Mouse (Mus musculus) kidney, embryonic 16.5 days (tissue): Measurements from ENCODE around the gene Map2. TPM values are rescaled to one million over a fixed set of nuclear protein-coding genes. Genes with fewer than 3 reads are reported as not detected.

Experiments
- ATAC-seq: fragments of 200-750 bp; cut with Nextera tagmentation; 2 replicates; pipeline ENCODE4 v1.8.0; 2017; ENCODE audit warnings: moderate TSS enrichment; ENCODE audit not compliant: low FRiP score, low TSS enrichment
- H3K27ac ChIP-seq: fragments of 300-500 bp; sonication (generic); 2 replicates; pipeline ENCODE4 v1.5.1; 2014; ENCODE audit warnings: low read length
- H3K27me3 ChIP-seq: fragments of 300-500 bp; sonication (generic); 2 replicates; pipeline ENCODE4 v1.6.1; 2014; ENCODE audit warnings: low read length, control low read depth, mixed read lengths; ENCODE audit not compliant: insufficient read depth
- H3K36me3 ChIP-seq: fragments of 300-500 bp; sonication (generic); 2 replicates; pipeline ENCODE4 v1.6.1; 2014; ENCODE audit warnings: low read length, control low read depth, mixed read lengths; ENCODE audit not compliant: insufficient read depth
- H3K4me1 ChIP-seq: fragments of 300-500 bp; sonication (generic); 2 replicates; pipeline ENCODE4 v1.6.1; 2014; ENCODE audit warnings: low read length, control low read depth, mixed read lengths; ENCODE audit not compliant: insufficient read depth
- H3K4me2 ChIP-seq: fragments of 300-500 bp; sonication (generic); replicated peaks from 2 replicates; pipeline ENCODE4 v1.6.1; 2014; ENCODE audit warnings: low read depth, low read length
- H3K4me3 ChIP-seq: fragments of 300-500 bp; sonication (generic); 2 replicates; pipeline ENCODE4 v1.5.1; 2014; ENCODE audit warnings: mild to moderate bottlenecking, low read length
- H3K9ac ChIP-seq: fragments of 300-500 bp; sonication (generic); replicated peaks from 2 replicates; pipeline ENCODE4 v1.6.1; 2014; ENCODE audit warnings: low read length
- H3K9me3 ChIP-seq: fragments of 300-500 bp; sonication (generic); 2 replicates; pipeline ENCODE4 v1.6.1; 2016; ENCODE audit warnings: low read length, control low read depth
- WGBS: fragments of 180-500 bp; shearing (Covaris S2); extraction: QIAGEN DNeasy Blood & Tissue Kit; methylation state at CpG from one replicate; pipeline ENCODE4 v1.1.7; 2014; 5-methylcytosine and 5-hydroxymethylcytosine counted together
- polyA plus RNA-seq: library from polyadenylated mRNA; unstranded; fragments of >200 nt; fragmentation: Nextera tagmentation; extraction: Ambion mirVana; gene quantifications from 2 replicates; pipeline ENCODE4 v1.2.1, GENCODE M21; 2015

Map2 gene
- polyA plus RNA-seq, 1 experiment from 2014 or later: 6.9 TPM

- ATAC-seq: peak; percentile 46; the same call in 1 of the 2 replicates
- no peak overlapping the region for H3K9ac ChIP-seq
- no peaks in the 10 kb centered on the region for H3K36me3 ChIP-seq
- H3K4me1 ChIP-seq: no peaks in the 10 kb centered on the region
- H3K4me3 ChIP-seq: no peak overlapping the region
- WGBS: 67% methylated on average over 3 of the region's 3 CpGs
- no peak overlapping the region for H3K4me2 ChIP-seq
- no peaks in the 10 kb centered on the region for H3K27me3 ChIP-seq
- H3K27ac ChIP-seq: no peak overlapping the region
- no peaks in the 10 kb centered on the region for H3K9me3 ChIP-seq
Measured at GRCm38 (mm10) chr1:66228205-66228604, 53.1 kb downstream of the Map2 start.

DNA sequence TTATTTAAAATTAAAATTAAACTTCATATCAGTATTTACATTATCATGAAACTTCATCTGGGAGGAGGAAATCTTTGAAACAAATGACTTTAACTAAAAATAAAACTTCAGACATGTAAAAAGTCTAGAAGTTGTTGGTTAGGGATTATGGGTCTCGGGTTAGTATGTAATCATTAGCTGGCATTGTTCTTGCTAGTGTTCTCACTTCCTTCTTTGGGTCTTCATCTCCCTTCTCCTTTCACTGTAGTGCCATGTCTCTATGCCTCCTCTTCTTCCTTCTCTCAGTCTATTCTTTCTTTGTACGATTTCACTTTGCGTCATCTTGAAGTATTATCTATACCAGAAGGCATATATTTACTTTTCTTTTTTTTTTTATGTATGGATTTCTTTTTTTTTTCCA is 55.3 kb downstream of the Map2 start:
- Histone ChIP-seq H3K4me1 (no peaks in the 10 kb centered on the region), H3K27ac (no peak overlapping the region), H3K4me2 (no peak overlapping the region), H3K4me3 (no peak overlapping the region), H3K9me3 (no peaks in the 10 kb centered on the region), H3K36me3 (no peaks in the 10 kb centered on the region), H3K27me3 (no peaks in the 10 kb centered on the region), H3K9ac (no peak overlapping the region)
- 90% methylated on average over 3 of the region's 3 CpGs for WGBS
- ATAC-seq: no peak

- Histone ChIP-seq H3K27me3 (no peaks in the 10 kb centered on the region), H3K9me3 (no peaks in the 10 kb centered on the region), H3K4me3 (no peak overlapping the region), H3K36me3 (no peaks in the 10 kb centered on the region), H3K9ac (no peak overlapping the region), H3K27ac (no peak overlapping the region), H3K4me2 (no peak overlapping the region), H3K4me1 (no peaks in the 10 kb centered on the region)
- no peak for ATAC-seq
- 86% methylated on average over 4 of the region's 4 CpGs for WGBS
Measured at GRCm38 (mm10) chr1:66231963-66232362, 56.9 kb downstream of the Map2 start.

DNA sequence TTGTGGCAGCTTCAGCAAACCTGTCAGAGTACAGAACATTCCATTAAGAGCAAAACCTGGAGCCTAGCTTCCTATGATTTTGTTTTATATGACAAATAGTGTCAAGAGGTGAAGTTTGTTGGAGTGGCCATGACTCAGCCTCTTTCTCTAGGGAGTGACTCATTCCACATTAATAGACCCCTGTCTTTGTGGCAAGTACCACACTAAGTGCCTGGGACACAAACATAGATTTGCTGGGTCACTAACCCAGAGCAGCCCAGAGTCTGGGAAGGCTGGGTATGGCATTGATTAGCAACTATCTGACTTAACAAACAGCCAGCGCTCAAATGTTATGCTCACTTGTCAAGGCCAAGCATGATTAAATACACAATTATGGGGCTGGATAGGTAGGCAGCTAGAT is 69.8 kb downstream of the Map2 start:
- Histone ChIP-seq H3K4me3 (no peak overlapping the region), H3K9me3 (no peaks in the 10 kb centered on the region), H3K4me1 (no peaks in the 10 kb centered on the region), H3K27me3 (no peaks in the 10 kb centered on the region), H3K9ac (no peak overlapping the region), H3K27ac (no peak overlapping the region), H3K4me2 (no peak overlapping the region), H3K36me3 (no peaks in the 10 kb centered on the region)
- no peak for ATAC-seq
- 42% methylated on average over 1 of the region's 1 CpGs for WGBS

- H3K9ac ChIP-seq: no peak overlapping the region
- 25% methylated on average over 4 of the region's 4 CpGs for WGBS
- H3K4me2 ChIP-seq: peak overlapping the region; percentile 28; the same call in 1 of the 2 replicates
- no peaks in the 10 kb centered on the region for H3K36me3 ChIP-seq
- ATAC-seq: peak; percentile 61
- no peak overlapping the region for H3K4me3 ChIP-seq
- no peaks in the 10 kb centered on the region for H3K27me3 ChIP-seq
- H3K4me1 ChIP-seq: no peaks in the 10 kb centered on the region
- H3K27ac ChIP-seq: peak overlapping the region; percentile 84
- no peaks in the 10 kb centered on the region for H3K9me3 ChIP-seq
Measured at GRCm38 (mm10) chr1:66251649-66252332, 76.7 kb downstream of the Map2 start.

DNA sequence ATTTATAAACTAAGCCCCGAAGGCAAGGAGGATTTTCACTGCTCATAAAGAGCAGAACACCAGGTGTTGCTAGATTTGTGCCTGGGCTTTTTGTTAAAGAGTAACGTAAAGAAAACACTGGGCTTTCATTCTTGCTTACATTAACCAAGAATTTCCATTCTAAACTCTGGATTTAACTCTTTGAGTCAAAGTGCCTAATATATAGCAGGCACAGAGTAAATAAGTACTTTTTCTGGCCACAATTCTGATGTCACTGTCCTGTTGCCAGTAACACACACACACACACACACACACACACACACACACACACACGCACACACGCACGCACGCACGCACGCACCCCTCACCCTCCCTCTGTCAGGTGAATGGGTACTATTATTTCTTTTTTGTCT is 77.3 kb downstream of the Map2 start:
- Histone ChIP-seq H3K4me1 (no peaks in the 10 kb centered on the region), H3K9ac (no peak overlapping the region), H3K4me3 (no peak overlapping the region), H3K9me3 (no peaks in the 10 kb centered on the region), H3K36me3 (no peaks in the 10 kb centered on the region), H3K27ac (peak overlapping the region; percentile 84), H3K27me3 (no peaks in the 10 kb centered on the region), H3K4me2 (peak overlapping the region; percentile 28; the same call in 1 of the 2 replicates)
- WGBS: 70% methylated on average over 8 of the region's 8 CpGs
- ATAC-seq: peak; percentile 79

- H3K9ac ChIP-seq: no peak overlapping the region
- no peaks in the 10 kb centered on the region for H3K36me3 ChIP-seq
- no peak overlapping the region for H3K4me2 ChIP-seq
- H3K27me3 ChIP-seq: no peaks in the 10 kb centered on the region
- WGBS: 78% methylated on average over 3 of the region's 3 CpGs
- ATAC-seq: no peak
- H3K4me3 ChIP-seq: no peak overlapping the region
- H3K27ac ChIP-seq: no peak overlapping the region
- H3K9me3 ChIP-seq: no peaks in the 10 kb centered on the region
- H3K4me1 ChIP-seq: no peaks in the 10 kb centered on the region
Measured at GRCm38 (mm10) chr1:66263220-66263619, 88.1 kb downstream of the Map2 start.

DNA sequence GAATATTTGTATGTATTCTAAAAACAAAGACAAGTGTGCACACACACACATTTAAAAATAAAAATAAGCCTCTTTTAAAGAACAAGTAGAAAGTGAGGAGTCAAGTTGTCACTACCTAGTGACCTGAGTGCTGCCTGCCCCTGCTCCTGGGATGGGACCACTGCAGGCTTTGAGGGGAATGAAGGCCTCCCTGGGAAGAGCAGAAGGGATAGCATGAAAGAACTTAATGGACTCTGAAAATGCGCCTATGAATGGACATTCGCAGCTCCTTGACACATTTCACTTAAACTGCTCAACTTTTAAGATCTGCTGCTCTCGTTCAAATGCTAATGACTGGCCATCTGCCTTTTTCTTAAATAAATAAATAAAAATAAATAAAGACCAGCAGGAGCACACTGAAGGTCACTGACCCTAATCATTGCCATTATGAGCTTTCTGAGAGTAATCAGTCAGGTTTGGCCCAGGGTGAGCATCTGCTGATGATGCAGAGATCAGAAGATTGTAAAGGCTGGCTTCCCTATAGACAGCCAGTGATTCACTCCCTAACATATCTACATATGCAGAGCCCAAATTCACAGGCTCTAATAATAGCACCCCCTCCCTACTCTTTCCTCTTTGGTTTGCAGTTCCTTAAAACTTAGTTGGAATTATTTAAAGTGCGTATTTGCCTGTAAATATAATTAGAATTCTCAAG is 91.3 kb downstream of the Map2 start:
- Histone ChIP-seq H3K4me2 (no peak overlapping the region), H3K4me3 (no peak overlapping the region), H3K27me3 (no peaks in the 10 kb centered on the region), H3K27ac (no peak overlapping the region), H3K9me3 (no peaks in the 10 kb centered on the region), H3K36me3 (no peaks in the 10 kb centered on the region), H3K4me1 (no peaks in the 10 kb centered on the region), H3K9ac (no peak overlapping the region)
- no peak for ATAC-seq
- 58% methylated on average over 4 of the region's 4 CpGs for WGBS

DNA sequence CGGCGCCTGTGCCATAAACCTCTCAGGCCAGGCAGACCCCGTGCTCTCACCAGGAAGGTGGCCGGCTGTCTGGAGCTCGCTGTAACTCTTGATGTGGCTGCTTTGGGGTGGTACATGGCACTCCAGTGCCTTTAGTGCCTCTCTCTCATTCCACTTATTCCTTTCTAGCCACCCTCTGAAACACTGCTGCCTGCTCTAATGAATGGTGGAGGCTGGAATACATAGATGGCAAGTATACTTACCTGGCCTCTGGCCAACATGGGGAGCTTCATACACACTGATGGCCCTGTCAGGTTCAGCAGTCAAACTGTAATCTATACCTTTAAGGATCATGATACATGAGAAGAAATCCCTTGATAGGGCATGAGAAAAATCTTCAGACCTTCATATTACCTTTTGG is 102.6 kb downstream of the Map2 start:
- ATAC-seq: peak; percentile 23; the same call in 1 of the 2 replicates
- H3K4me2 ChIP-seq: no peak overlapping the region
- no peak overlapping the region for H3K9ac ChIP-seq
- no peak overlapping the region for H3K27ac ChIP-seq
- H3K27me3 ChIP-seq: no peaks in the 10 kb centered on the region
- no peaks in the 10 kb centered on the region for H3K9me3 ChIP-seq
- no peak overlapping the region for H3K4me3 ChIP-seq
- 63% methylated on average over 4 of the region's 5 CpGs for WGBS
- no peaks in the 10 kb centered on the region for H3K4me1 ChIP-seq
- no peaks in the 10 kb centered on the region for H3K36me3 ChIP-seq
